Mouse (Mus musculus) sigmoid colon, adult 10 weeks (tissue): ENCODE results near the gene Irf3. TPM values are rescaled to one million over a fixed set of nuclear protein-coding genes. Genes with fewer than 3 reads are reported as not detected.

Source experiments
- polyA plus RNA-seq: library from polyadenylated mRNA; stranded (reverse); fragments of 350-450 nt; fragmentation: Illumina TruSeq; extraction: RNeasy Lipid Tissue Mini Kit (QIAGEN cat#74804); gene quantifications from one replicate; pipeline ENCODE4 v1.2.3, GENCODE M21; 2014; ENCODE audit warnings: low read depth, low replicate concordance

Irf3 gene
- 24.0 TPM for polyA plus RNA-seq

DNA sequence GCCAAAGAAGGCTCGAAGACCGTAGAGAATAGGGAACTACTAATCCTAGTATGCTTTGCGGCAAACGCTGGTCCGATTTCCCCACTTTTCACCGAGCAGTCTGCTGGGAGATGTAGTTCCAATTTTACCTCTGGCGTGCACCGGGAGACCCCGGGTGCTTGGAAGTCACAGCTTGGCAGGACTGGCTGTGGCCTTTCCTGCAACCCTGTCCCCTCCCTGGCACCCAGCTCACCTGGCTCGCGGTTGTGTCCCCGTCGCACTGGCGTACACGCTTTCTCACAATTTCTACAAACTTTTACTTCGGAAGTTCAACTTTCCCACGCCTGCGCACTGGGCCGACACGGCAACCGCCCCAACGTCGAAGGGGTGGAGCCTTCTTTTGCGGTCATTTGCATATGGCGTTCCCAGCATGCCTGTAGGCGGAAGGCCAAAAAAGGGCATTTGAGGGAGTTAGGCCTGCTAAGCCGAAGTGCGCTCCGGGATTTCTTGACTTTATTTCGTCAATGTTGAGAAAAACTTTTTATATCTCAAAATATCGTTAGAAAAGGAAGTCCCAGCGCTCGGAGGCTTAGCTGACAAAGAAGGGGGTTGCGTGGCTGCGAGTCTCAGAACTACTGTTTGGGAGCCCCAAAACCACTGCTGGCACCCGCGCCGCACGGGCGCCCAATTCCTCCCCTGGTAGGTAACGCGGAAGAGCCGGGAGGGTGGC, at the start of gene Irf3:
TSS of gene Irf3 (plus strand) at position 418 of the 709 bp plus-strand sequence.

GRCm38 (mm10) chr7:44974383-44975116, 22.9 kb upstream of the Irf3 start, which contains the start of gene Cpt1c:
Gene Cpt1c (minus strand): TSS chr7:44974851.

DNA sequence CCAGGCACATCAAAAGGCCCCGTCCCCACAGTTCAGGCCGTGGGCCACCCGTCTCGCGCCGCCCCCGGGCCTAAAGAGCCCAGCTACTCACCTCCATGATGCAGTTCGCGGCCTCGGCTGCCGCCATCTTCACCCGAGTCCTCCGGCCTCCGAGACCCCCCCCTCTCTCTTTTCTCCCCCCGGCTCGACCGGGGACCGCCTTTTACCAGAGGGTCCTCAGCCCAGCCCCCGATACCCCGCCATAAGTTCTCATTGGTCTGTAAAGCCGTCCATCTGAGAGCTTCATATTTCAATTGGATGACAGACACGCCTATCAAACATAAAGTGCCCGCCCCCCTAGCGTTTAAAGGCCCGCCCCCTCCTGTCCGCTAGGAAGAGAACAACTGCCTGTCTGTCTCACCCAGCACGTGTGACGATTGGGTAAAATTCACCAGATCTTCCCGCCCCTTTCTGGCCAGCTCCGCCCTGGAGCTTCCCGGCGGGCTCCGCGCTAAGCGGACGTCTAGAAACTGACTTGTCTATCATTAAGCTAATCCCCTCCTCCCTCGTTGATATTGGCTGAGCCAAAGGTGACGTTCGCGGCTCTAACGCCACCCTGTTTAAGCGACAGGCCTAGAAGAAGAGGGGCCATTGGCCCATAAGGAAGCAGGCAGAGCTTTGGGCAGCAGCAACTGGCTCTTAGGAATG, 11.1 kb upstream of the Irf3 start, which contains the start of gene Prmt1:
TSS of gene Prmt1 (minus strand) at position 377 of the 687 bp plus-strand sequence.

GRCm38 (mm10) chr7:44998501-44998955, 1.1 kb downstream of the Irf3 start, which contains the start of gene Bcl2l12:
Gene Bcl2l12 (minus strand): TSS chr7:44998712.

GRCm38 (mm10) chr7:45015957-45016612, 18.6 kb downstream of the Irf3 start, which contains the start of gene Scaf1:
Gene Scaf1 (minus strand): TSS chr7:45016363.

GRCm38 (mm10) chr7:45017242-45018061, 20.0 kb downstream of the Irf3 start, which contains the start of gene Rras:
Gene Rras (plus strand): TSS chr7:45017961.

Other genes starting within 250 kb of the Irf3 start
- gene Vrk3, start 249.2 kb upstream of the Irf3 start, polyA plus RNA-seq: 16.2 TPM
- gene Zfp473, start 246.6 kb upstream of the Irf3 start, polyA plus RNA-seq: 0.35 TPM
- gene Nup62, start 181.6 kb upstream of the Irf3 start, polyA plus RNA-seq: 4.4 TPM
- not detected for gene Il4i1, start 181.3 kb upstream of the Irf3 start, polyA plus RNA-seq
- gene Atf5, start 181.0 kb upstream of the Irf3 start, polyA plus RNA-seq: 3.8 TPM
- 1.7 TPM for gene Akt1s1, start 148.7 kb upstream of the Irf3 start, polyA plus RNA-seq
- gene Tbc1d17, start 148.6 kb upstream of the Irf3 start, polyA plus RNA-seq: 1.0 TPM
- gene Pnkp, start 140.5 kb upstream of the Irf3 start, polyA plus RNA-seq: 0.19 TPM
- gene Ptov1, start 127.9 kb upstream of the Irf3 start, polyA plus RNA-seq: not detected
- 2.7 TPM for gene Med25, start 104.9 kb upstream of the Irf3 start, polyA plus RNA-seq
- 3.2 TPM for gene Fuz, start 101.6 kb upstream of the Irf3 start, polyA plus RNA-seq
- gene Ap2a1, start 68.2 kb upstream of the Irf3 start, polyA plus RNA-seq: 19.4 TPM
- gene Tsks, start 54.4 kb upstream of the Irf3 start, polyA plus RNA-seq: not detected
- 0.44 TPM for gene Cpt1c, start 22.8 kb upstream of the Irf3 start, polyA plus RNA-seq
- gene Prmt1, start 11.1 kb upstream of the Irf3 start, polyA plus RNA-seq: 3.3 TPM
- gene Bcl2l12, start 1.1 kb downstream of the Irf3 start, polyA plus RNA-seq: 0.76 TPM
- gene Scaf1, start 18.7 kb downstream of the Irf3 start, polyA plus RNA-seq: 6.3 TPM
- 3.2 TPM for gene Rras, start 20.3 kb downstream of the Irf3 start, polyA plus RNA-seq
- gene Prr12, start 55.2 kb downstream of the Irf3 start, polyA plus RNA-seq: 0.22 TPM
- 6.3 TPM for gene Nosip, start 64.8 kb downstream of the Irf3 start, polyA plus RNA-seq
- 10.9 TPM for gene Prrg2, start 65.0 kb downstream of the Irf3 start, polyA plus RNA-seq
- not detected for gene Rcn3, start 94.6 kb downstream of the Irf3 start, polyA plus RNA-seq
- gene Fcgrt, start 106.2 kb downstream of the Irf3 start, polyA plus RNA-seq: 8.9 TPM
- 378 TPM for gene Rps11, start 126.8 kb downstream of the Irf3 start, polyA plus RNA-seq
- gene Rpl13a, start 131.1 kb downstream of the Irf3 start, polyA plus RNA-seq: 519 TPM
- not detected for gene Gm45713, start 138.6 kb downstream of the Irf3 start, polyA plus RNA-seq
- gene Flt3l, start 138.8 kb downstream of the Irf3 start, polyA plus RNA-seq: 14.4 TPM
- gene Pih1d1, start 156.7 kb downstream of the Irf3 start, polyA plus RNA-seq: 1.2 TPM
- gene Aldh16a1, start 156.9 kb downstream of the Irf3 start, polyA plus RNA-seq: 12.3 TPM
- gene Slc17a7, start 166.3 kb downstream of the Irf3 start, polyA plus RNA-seq: not detected
- not detected for gene Gfy, start 181.9 kb downstream of the Irf3 start, polyA plus RNA-seq
- gene Pth2, start 183.3 kb downstream of the Irf3 start, polyA plus RNA-seq: not detected
- not detected for gene Ccdc155, start 207.2 kb downstream of the Irf3 start, polyA plus RNA-seq
- gene Dkkl1, start 214.5 kb downstream of the Irf3 start, polyA plus RNA-seq: not detected
- gene Tead2, start 218.1 kb downstream of the Irf3 start, polyA plus RNA-seq: 1.1 TPM
- 3.6 TPM for gene Cd37, start 241.5 kb downstream of the Irf3 start, polyA plus RNA-seq
- not detected for gene Slc6a16, start 243.4 kb downstream of the Irf3 start, polyA plus RNA-seq